Mouse (Mus musculus) heart, postnatal 36 days (tissue): ENCODE measurements around the gene Gpr84. TPM values are rescaled to one million over a fixed set of nuclear protein-coding genes. Genes with fewer than 3 reads are reported as not detected.

Experiments used
- DNase-seq, 2 experiments: peaks; one replicate each; pipeline ENCODE4 v3.0.0; 2021 to 2022
- intact Hi-C: fragments of 180-260 bp; cut with DNase I; formaldehyde crosslinking; loops from one replicate; pipeline ENCODE4 v1.15.1; 2025
- total RNA-seq, 2 experiments: library from RNA; stranded (reverse); gene quantifications; 2 replicates each; pipeline ENCODE4 v1.2.3; 2021

The Gpr84 gene
- total RNA-seq, 2 experiments from 2014 or later, result not detected

DNA sequence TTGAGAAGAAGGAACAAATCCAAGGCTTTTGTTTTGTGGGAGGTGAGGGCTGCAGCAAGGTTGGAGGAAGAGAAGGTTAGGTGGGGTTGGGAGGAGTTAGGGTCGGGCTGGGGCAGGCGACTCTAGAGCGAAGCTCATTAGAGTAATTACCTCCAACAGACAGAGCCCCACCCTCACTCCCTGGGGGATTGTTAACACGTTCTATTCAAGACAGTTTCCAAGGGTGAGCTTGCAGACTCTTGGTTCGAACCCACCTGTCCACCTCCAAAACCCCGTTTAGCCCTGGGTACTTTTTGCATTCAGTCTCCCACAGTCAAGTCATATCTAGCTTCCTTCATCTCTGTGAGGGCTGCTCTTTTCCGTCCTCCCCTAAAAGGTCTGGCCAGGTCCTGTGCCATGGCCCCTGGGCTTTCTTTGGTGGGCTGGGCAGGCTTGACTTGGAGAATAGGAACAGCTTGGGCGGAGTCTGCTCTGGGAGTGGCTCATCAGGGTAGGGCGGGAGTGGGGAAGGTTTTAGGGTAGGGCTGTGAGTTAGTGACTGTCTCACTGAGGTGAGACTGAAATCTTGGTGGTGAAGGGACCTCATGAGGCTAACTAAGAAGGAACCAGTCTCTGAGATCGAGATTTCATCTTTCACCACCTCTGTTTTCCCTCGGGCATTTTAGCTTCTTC is 26.7 kb upstream of the Gpr84 start:
- intact Hi-C loops, result no loop called here

DNA sequence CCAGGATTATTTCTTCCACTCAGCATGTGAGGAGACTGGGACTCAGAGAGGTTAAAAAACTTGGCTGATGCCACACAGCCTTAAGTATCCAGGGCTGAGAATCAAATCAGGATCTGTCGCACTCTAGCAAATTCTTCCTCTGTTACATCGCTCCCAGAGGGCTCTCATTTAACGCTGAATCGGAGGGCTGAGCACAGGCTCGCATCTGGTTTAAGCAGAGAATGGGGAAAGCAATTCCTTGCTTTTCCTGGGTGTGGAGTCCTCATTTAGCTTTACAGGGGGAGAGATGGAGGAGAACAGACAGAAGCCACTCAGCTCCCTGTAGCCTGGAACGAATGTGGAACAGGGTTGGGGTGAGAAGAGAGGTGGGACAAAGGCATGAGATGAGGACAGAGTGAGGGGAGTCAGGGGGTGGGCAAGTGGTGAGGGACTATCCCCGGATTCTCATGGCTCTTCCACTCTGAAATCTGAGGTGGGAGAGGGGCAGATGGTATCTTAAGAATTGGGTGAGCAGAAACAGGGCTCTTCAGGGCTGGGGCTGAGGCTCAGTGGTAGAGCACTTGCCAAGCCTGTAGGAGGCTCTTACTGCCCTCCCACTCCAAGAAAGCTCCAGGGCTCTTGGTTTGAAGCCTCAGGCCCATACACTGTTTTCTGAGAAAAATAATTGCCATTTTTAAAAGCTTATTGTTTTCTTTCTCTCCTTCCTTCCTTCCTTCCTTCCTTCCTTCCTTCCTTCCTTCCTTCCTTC is 25.2 kb upstream of the Gpr84 start:
- no peak for DNase-seq
- intact Hi-C loops, result no loop called here

More for the DNA sequence above, 26.7 kb upstream of the Gpr84 start:
- no peak for DNase-seq

DNA sequence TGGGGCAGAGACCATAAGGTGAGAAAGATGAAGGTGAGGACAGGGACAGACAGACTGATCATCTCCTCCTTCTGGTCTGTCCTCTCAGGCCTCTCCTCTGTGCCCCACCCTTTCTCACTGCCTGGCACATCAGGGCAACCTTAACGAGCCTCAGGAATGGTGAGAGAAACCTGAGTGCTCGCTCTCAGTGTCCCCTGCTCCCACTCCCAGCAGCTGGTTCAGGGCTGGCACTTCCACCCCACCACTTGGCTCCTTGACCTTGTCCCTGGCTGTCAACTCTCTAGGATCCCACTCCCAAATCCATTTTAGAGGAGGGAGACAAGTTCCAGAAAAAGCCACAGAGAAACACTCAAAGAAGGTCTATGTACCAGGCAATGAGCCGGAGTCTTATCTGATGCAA is 24.6 kb upstream of the Gpr84 start:
- DNase-seq, result no peak
- intact Hi-C loops, result no loop called here

DNA sequence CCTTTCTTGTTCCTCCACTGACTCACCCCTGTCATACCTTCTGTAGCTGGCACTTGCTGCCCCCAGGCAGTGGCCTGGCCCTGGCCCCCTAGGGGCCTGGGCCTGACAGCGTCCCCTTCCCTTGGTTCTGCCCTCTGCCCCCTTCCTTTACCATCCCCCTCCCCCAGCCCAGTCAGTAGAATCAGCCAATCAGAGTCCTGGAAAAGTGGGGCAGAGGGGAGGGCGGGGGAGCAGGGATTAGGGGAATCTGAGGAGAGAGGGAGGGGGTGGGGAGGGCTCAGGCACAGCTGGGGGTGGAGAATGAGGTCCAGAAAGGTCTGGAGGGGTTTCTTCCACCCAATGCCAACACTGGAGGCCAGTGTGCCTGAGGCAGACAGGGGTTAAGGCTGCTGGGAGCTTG is 23.8 kb upstream of the Gpr84 start:
- DNase-seq, result no peak
- intact Hi-C loops, result no loop called here

DNA sequence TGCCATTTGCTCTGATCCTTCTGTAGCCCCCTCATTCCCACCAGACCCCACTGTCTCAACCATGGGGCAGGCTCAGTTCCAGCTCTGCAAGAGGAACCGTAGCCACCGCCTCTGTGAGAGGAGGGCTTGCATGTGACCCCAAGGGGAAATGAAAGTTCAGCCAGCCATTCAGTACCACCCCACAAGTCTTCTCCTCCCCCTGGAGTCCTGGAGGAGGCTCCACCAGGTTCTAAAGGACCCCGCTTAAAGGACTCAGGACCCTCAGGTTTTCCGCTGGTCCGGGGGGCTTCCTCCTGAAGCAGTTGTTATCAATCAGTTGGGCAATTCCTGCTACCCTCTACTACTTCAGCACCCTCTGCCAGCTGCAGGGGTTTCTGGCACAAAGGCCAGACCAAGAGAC is 23.3 kb upstream of the Gpr84 start:
- DNase-seq, result no peak
- intact Hi-C loops, result no loop called here

DNA sequence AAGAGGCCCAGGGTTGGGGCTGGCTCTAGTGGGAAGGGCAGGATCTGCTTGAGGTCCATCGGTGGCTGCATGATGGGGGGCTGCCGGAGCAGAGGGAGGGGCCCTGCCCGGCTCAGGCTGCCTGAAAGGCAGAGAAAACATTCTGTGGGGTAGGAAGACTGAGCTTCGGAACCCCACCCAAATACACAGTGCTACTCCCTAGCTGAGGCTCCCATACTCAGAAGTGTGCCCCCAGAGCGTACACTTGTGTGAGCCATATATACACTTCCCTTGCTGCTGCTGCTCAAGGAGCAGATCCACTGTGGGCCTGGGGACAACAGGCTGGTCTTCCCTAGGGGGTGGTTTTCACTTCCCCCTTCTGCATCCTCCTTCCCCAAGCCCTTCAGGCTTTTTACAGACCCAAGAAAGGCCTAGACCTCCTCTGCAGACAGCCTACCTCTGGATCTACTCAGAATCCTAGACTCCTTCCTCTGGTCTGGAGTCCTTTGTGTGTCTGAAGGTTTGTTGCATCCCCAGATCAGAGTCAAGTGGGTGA is 22.7 kb upstream of the Gpr84 start:
- intact Hi-C loops, result no loop called here
- DNase-seq, result no peak

DNA sequence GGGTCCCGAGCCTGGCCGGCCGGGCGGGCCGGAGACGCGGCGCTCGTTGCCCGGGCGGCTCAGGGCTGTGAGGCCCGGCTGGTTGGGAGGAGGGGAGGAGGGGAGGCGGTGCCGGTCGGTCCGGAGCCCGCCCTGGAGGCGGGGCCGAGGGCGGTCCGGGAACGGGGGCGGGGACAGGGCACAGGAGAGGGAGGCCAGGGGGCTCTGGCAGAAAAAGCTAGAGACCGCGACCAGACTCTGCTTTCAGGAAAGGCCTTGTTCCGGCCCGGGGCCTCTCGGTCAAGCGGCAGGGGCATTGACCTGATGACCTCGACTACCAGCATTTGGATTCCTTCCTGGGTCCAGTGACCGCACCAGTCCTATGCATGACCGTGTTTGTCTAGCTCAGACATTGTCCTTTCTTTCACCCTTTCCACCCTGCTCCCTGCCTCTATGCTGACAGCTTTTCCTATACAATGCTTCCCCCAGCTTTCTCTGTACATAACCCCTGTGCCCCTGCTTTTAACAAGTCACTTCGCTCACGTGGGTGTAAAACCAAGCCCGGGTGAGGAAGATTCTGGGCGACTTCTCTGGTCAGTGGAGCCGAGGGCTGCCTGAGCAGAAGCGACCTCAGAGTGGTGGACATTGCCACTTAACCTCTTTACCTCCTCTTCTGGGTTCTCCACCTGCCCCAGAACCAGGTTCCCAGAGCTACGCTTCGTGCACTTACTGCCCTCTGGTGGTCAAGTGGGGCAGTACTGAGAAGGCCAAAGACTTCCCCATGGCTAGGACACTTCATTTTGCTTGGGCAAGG is 13.2 kb upstream of the Gpr84 start:
- peak; percentile 90 to 94 for DNase-seq
- intact Hi-C loops, result no loop called here

DNA sequence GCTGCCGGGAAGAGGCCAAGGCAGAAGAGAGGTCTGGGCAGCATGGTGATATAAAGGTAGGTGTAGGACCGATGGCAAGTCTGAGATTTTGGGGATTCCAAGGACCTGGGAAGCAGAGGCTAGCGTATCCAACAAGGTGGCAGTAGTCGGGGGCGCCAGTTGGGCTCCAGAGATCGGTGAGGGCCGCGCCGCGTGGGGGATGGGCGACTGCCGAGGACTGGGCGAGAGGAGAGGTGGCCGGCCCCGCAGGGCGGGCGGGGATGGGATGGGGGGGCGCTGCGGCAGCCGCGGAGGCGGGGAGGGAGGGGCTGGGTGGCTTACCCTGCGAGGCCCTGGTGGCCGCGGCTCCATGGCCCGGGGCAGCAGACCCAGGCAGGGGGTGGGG is 12.7 kb upstream of the Gpr84 start:
- intact Hi-C loops, result no loop called here
- DNase-seq, result peak in 1 of 2 experiments; percentile 59

DNA sequence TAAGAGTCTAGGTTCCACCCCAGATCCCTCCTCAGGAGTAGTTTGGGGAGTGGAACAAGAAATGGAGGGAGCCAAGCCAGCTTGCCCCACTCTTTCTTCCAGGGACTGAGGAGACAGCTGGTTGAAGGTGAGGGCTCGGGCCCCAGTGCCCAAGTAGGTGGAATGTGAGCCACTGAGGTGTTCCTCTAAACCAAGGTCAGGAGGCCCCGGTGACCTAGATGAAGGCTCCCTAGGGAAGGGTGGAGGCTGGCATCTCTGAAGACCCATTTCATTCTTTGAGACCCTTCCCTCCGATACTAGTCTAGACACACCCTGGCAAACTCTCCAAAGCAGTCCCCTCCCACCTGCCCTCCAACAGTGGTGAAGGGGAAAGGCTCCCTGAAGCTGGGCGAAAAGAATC is 12.0 kb upstream of the Gpr84 start:
- DNase-seq, result no peak
- intact Hi-C loops, result no loop called here

DNA sequence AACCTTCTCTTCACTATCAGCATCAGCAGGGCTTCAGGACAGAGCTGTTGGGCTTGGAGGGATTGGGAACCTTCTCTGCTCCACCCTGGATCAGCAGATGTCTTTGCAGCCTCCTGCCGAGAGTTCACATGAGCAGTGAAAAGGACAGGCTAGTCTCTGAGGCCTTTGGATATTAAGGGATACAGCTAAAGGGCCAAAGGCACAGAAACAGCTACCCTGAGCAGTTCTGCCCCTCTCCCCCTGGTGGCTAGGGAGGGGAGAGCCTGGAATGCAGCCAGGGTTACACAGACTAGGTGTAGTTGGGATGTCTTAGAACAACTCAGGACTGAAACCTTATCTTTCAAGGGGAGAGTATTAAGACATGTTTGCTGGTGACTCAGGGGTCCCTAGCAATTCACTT is 10.7 kb upstream of the Gpr84 start:
- no peak for DNase-seq

DNA sequence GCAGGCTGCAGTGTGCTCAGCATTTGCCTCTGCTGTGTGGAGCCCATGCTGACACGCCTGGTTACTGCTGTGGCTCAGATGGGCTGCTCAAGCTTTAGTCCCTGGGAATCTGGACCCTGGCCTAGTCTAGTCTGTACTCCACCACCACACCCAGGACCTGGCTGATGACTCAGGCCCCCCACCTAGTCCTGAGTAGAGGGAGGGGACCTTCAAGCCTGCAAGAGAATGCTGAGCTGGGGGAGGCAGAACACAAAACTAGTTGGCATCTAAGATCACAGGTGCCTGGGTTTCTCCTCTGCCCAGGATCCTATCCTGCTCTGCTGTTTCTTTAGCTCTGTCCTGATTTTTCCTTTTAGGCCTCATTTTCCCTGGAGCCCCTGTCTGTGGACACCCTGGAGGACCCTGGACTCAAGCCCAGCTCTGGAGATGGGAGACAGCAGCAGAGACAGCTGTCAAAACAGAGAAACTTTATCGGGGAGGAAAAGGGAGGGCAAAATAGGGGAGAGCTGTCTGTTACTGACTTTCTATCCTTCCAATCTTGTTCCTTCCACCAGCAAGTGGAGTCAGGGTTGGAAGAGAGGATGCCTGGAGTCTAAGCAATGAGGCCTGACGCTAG is 7.9 kb upstream of the Gpr84 start:
- peak in 1 of 2 experiments; percentile 60 for DNase-seq
- intact Hi-C loops, result loop anchor here (5.0 kb wide), 1 partner anchor 331 kb away; no protein-coding TSS in a partner anchor

More for the DNA sequence above, 10.7 kb upstream of the Gpr84 start:
- intact Hi-C loops, result no loop called here

DNA sequence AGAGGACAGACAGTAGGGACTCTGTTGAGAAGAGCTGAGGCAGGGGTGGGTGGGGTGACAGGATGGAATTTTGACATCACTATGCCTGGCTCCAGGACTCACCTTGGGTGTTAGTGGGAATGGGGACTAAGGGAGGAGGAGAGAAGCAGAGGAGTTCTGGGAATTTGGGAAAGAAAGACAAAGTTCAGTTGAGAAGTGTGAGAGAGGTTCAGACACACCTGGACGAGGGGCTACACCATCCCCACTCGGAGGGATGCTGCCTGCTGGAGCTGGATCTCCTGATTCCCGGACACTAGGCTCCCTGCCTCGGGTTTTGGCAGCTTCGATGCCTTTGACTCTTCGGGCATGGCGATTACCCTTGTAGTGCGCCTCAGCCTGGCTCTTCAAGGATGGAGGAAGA is 7.3 kb upstream of the Gpr84 start:
- intact Hi-C loops, result loop anchor here (5.0 kb wide), 1 partner anchor 330 kb away; no protein-coding TSS in a partner anchor
- DNase-seq, result no peak

DNA sequence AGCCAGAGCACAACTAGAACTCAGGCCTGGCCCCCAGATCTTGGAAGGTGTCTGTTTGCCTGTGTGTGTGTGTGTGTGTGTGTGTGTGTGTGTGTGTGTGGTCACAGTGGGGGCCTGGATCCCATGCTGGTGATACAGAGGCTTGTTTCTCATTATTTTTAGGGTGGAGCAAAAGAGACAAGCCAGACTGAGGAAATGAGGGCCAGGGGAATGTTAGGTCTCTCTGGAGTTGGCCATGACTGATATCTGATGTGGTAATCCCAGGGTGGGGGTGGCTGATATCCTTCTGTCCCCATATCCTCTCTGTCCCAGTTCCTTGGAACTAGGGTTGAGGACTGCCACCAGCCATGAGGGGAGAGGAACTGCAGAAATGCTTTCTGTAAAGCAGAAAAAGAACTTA is 6.7 kb upstream of the Gpr84 start:
- DNase-seq, result no peak

DNA sequence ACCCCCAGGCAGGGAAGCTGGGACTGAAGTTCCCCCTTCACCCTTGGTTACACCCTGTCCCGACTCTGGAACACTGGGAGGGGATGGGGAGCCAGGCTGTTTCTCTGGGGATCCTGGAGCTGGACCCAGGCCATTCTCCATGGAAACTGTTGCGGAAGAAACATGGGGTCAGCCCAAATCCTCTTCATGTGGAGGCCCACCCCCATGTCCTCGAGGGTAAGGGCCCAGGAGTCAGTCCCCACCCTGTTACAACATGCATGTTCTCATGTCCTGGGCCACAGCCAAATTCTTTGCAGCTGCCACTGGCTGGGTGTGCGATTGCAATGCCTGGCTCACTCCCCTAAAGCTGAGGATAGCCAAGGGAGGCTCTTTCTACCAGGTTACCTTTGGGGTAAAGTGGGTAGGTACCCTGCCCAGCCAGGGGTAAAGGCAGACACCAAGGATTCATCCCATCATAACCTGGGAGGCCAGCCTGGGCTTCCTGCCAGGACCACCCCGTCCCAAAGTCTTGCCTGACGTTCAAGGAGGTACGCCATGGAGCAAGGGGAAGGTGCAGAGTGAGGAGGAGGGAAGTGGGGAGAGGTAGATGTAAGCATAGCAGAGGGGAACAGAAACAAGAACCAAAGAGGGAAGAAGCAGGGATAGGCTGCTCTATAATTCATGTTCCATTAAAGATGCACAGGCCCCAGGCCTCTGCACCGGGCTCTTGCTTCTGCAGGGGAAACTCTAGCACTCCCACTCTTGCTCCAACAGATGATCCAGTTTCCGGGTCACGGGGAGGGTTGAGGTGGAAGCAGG is 5.8 kb upstream of the Gpr84 start:
- DNase-seq, result peak; percentile 81 to 87
- intact Hi-C loops, result loop anchor here (5.0 kb wide), 1 partner anchor 329 kb away; no protein-coding TSS in a partner anchor

More for the DNA sequence above, 6.7 kb upstream of the Gpr84 start:
- intact Hi-C loops, result loop anchor here (5.0 kb wide), 1 partner anchor 330 kb away; no protein-coding TSS in a partner anchor

DNA sequence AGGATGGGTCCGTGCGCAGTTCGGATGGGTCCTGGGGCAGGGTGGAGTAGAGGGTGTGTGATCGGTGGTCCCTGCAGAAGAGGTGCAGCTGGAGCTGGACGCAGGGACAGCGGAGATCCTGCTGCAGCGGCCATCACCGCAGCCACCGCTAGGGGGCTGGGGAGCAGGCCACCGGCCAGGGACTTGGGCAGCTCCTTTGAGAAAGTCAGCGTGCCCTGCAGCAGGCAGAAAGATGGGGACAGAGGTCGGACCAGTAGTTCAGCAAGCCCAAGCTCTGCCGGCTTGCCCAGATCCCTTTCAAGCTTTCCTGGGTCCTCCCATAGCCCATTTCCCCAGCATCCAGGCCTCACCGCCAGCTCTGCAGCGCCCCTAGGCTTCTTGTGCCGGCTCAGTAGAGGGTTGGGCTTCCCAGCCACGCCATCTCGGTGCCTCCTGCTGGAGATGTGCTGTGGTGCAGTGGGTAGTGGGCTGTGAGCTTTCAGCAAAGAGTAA is 4.6 kb upstream of the Gpr84 start:
- DNase-seq, result peak; percentile 85
- intact Hi-C loops, result loop anchor here (5.0 kb wide), 1 partner anchor 328 kb away; no protein-coding TSS in a partner anchor

DNA sequence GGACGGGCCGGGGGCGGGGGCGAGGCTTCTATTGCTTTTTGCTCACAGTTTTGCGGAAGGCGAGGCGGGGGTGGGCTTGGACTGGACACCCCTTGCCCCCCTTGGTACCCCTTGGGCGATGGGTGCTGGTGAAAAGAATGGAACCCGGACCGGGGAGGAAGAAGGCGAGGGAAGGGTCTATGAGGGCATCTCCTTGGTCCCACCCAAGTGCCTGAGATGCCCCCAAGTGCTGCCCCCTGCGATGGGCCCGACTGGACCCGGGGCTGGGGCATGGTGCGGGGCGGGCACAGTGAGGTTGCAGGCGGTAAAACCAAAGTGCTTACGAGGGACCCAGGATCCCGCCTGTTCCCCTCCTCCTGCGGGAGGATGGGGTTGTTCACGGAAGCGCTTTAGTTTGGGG is 3.8 kb upstream of the Gpr84 start:
- DNase-seq, result no peak
- intact Hi-C loops, result no loop called here

DNA sequence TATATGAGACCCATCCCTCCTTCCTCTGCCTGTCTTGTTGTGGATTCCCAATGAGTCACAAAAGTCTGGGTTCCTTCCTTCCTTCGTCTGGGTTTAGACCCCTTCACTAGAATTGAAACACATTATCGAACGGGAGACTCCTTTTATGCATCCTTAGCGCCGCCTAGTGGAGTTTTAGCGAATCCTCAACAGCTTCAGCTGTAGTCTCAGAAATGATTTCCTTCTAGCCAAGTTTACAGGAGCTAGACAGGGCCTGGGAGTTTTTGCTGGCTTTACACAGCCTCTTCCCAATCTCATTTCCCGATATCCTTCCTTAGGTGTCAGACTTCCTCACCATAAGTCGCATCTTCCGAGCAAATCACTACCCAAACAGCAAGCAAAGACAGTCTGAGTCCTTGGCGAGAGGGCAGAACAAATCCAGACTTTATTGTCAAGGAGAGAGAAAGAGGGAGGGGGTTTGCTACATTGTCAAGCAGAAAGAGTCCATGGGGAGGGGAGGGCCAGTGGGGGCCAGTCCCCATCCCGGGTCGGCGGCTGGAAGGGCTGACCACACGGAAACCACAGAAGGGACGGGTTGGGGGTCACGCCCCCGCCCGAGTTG is 3.2 kb upstream of the Gpr84 start:
- peak; percentile 54 to 56 for DNase-seq
- intact Hi-C loops, result no loop called here

DNA sequence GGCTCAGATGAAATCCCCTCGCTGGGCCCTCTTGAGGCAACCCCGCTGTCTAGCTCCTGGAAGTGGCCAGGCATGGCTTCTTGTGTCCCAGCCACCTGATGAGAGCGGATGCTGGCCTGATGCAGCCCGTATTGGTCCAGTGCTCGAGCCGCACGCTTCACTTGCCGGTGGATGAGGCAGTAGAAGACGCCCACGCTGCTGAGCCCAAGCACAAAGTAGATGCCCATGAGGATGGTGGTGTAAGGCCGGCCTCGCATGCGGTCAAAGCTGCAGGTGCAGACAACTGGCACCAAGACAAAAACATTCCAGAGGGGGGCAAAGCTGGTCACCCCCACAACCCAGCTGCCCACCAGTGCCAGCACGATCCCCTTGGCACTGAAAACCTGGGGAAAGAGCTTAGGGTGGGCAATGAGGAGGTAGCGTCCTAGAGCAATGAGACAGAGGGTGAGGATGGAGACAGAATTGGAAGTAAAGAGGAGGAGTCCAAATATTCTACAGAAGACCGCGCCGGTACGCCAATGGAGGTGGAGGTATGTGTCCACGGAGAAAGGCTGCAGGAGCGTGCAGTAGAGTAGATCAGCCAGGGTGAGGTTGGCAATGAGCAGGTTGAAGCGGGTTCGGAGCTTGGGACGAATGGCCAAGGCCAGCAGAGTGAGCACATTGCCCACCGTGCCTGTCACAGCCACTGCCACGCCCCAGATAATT is 1.4 kb downstream of the Gpr84 start:
- intact Hi-C loops, result loop anchor here (5.0 kb wide), 1 partner anchor 102 kb away; no protein-coding TSS in a partner anchor
- DNase-seq, result no peak
